Mouse (Mus musculus): Measurements from ENCODE around the gene Iqgap3.

The Iqgap3 gene

DNA sequence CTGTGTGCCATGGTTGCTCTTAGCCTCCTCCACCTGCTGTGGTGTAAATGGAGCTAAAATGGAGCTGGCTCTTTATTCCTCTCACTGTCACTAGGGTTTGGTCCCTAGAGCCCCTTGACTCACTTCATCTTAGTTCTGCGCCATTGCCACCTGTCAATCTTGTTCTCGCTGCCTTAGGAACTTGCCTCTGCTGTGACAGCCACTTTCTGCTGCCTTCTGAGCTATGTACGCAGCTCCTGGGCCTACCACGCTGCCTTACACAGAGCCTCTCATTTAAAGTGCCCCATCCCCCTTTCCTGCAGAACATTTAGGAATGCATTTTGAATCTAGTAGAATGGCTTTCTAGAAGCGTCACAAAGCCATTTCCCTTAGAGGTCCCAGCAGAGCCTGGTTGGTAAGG lies 12.4 kb downstream of the Iqgap3 start:
- no peak for DNase-seq (ENCODE audit: extremely low spot score, low spot score)

DNA sequence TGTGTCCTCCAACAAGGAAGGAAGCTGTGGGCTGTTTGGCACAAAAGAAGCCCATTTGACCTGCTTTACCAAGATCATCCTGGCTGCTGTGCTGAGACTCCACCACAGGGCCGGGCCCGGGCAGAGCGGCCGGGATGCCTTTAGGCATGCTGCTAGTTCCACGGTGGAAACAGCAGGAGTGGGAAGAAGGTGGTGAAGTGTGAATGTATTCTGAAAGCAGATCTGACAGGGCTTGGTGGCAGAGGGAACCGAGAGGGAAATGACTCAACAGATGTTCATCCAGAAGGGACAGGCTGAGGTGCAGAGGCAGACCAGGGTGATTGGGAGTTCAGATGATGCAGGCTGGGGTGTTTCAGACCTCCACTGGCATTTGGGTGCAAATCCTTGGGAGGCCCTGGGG lies 15.9 kb downstream of the Iqgap3 start:
- DNase-seq (ENCODE audit: extremely low spot score, low spot score): no peak

DNA sequence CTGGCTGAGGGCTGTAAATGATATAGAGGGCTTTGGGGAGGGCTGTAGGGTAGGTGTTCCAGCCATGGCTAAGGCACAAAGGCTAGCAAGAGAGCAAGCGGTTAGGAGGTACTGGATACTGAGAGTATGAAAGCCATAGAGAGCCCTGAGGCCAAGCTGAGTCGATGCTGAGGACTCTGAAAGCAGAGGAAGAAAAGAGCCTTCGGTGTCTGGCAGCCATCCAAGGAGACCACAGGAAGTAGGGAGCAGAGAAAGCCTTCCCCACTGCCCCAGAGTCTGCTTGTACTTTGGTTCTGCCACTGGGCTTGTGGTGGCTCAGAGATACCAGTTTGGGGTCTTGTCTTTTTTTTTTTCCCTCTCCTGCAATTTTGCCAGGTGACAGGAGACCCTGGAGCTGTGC lies 18.5 kb downstream of the Iqgap3 start:
- no peak for DNase-seq (ENCODE audit: extremely low spot score, low spot score)

DNA sequence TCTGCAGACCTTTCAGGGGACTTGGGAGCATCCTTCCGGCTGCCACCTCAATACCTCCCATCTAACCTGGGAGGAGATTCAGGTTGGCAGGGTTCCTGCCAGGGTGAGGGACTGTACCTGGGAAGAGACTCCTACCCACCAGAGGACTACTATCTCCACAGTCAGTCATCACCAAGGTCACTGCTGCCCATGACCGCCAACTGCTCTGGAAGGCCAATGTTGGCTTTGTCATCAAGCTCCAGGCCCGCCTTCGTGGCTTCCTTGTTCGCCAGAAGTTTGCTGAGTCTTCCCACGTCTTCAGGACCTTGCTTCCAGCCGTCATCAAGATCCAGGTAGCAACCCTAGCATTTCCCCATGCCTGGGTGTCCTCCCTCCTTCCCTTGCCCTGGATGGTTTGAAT lies 20.0 kb downstream of the Iqgap3 start:
- no peak for DNase-seq (ENCODE audit: extremely low spot score, low spot score)

DNA sequence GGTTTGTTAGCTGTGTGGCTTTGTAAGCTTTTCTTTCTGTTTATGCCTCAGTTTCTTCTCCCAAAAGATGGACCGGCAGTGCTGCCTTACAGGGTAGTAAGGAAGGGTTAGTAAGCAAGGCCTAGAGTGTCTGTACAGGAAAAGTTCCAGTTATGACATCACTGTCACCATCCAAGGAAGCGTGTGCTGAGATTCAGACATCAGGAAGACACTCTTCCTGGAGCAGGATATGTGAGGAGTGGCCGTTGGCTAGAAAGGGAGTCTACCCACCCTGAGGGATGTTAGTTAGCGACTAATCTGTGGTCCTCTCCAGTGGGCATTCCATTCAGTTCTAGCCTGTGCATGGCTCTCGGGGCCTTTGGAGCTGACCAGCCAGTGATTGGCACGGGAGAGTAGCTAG lies 20.4 kb downstream of the Iqgap3 start:
- no peak for DNase-seq (ENCODE audit: extremely low spot score, low spot score)

DNA sequence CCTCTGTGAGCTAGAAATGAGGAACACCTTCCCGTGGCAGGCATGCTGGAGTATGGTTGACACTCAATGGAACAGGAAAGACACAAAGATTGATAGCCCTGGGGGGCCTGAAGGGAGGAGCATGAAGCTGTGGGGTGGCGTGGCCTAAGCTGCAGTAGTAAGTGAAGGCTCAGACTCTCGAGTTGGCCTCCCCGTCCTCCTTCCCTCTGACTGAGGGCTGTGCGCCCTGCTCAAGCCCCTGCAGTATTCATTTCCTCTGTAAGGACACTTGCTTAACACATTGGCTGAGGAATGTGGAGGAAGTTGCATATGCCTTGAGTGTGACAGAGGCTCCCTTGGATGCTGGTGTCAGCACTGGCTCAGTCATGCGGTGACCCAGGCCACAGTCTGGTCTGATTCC lies 20.8 kb downstream of the Iqgap3 start:
- DNase-seq (ENCODE audit: extremely low spot score, low spot score): no peak

DNA sequence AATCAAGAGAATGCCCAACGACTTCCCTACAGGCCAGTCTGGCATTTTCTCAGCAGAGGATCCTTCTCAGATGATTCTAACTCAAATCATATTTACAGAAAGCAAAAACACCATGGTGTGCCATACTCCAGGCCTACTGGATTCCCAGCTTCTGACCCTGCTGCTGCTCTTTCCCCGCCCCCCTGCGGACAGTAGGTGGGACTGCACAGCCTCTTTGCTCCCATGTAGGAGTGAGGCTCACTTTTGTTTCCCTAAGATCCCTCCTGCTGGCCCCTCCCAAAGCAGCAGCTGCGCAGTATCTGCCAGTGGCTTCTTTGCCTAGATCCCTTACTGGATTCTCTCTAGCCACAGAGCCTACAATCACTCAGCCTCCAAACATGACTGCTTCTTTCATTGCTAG lies 24.4 kb downstream of the Iqgap3 start:
- DNase-seq (ENCODE audit: extremely low spot score, low spot score): no peak

DNA sequence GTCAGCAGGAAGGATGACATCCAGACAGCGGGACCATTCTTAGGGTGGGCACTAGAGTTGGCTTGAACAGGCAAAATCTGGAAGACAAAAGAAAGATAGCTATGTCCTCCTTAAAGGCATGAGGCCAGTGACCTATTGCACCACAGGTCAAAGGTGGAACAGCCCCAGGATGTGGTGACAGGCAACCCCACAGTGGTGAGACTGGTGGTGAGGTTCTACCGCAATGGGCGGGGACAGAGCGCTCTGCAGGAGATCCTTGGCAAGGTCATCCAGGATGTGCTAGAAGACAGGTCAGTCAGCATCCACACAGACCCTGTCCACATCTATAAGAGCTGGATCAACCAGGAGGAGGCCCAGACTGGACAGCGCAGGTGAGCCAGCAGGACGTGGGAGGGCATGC lies 27.4 kb downstream of the Iqgap3 start:
- no peak for DNase-seq (ENCODE audit: extremely low spot score, low spot score)

DNA sequence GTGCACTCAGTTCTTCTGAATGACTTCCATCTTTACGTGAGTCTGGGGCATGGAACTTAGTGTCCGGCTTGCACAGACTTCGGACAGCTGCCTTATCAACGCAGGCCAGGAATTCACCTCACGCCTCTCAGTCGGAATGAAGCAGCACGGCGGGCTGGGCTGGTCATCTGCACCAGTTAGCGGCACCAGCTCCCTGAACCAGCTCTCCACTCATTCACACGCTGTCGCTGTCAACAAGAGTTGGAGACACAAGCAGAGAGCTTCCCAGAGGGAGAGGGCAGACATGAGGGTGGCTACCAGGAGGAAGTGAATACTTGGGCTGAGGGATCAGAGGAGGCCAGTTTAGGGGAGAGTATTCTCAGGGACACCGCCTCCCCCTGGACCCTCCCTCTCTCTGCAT lies 32.6 kb downstream of the Iqgap3 start:
- no peak for DNase-seq (ENCODE audit: extremely low spot score, low spot score)

DNA sequence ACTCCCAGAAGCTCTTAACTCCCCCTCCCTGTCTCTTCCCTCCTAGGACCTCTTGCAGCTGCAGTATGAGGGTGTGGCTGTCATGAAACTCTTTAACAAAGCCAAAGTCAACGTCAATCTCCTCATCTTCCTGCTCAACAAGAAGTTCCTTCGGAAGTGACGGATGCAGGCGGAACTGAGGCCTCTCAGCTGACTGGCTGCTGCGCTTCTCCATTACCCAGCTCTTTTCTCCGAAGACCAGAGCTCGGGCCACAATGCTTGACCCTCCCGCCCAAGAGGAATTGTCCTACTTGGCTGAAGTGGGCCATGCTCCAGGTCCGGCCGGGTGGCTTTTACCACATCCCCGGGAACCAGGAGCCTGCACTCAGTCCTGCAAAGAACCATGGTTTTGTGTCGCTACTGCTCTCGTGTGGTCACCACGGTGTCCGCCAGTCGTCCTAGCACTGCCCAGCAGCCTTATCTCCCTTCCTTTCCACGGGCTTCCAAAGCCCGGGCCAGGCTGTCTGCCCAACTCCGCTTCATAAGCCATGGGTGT lies 38.4 kb downstream of the Iqgap3 start:
- no peak for DNase-seq (ENCODE audit: extremely low spot score, low spot score)

DNA sequence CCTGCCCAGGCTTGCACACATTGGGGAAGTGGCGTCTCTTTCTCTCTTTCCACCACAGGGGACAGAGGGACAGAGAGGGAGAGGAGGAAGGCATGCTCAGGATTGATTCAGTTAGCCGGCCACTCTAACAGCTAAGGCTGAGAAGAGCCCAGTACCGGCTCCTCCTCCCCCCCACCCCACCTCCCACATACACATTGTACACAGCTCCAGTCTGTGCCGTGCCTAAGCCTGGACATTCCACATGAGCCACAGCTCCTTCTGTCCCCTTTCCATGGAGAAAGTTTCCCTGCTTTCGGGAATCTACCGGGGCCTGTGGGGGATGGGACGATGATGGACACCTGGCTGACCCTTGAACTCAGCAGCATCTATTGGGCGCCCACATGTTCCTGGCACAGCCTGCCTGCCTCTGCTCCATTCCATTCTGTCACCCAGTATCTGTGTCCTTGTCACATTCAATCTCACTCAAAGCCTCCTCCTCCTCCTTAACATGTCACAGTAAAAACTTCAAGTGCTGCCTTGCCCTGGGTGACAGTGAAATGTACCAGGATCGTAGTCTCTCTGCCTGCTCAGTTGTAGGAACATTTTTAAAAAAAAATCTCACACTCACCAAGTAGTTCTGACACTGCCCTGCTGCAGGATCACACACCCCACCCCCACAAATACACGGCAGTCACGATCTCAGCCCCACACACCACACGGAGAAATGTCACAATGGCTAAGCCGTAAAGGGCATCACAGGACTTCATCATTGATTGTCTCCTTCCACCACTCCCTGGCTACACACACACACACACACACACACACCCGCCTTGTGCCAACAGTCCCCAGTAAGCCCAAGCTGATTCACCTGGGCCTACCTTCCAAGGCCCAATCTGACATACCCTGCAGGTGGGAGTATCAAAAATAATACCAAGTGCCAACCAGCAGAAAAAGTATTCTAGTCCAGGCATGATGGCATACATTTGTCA lies 39.7 kb downstream of the Iqgap3 start:
- DNase-seq (ENCODE audit: extremely low spot score, low spot score): no peak

DNA sequence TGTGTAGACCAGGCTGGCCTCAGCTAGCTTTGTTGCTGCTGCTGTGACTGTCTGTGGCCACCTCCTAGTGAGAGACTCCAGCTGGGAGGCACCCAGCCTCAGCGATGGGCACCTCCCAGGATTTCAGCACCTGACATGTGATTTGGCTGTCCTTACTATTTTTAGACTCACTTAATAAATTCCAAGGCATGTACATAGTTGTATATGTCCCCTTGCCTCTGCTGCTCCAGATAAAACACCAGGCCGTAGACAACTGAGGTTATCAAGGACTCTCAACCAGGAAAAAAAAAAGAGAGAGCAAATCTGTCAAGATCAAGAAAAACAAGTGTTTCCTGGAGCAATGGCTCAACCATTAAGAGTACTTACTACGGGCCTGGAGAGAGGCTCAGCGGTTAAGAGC lies 43.4 kb downstream of the Iqgap3 start:
- DNase-seq (ENCODE audit: extremely low spot score, low spot score): no peak

DNA sequence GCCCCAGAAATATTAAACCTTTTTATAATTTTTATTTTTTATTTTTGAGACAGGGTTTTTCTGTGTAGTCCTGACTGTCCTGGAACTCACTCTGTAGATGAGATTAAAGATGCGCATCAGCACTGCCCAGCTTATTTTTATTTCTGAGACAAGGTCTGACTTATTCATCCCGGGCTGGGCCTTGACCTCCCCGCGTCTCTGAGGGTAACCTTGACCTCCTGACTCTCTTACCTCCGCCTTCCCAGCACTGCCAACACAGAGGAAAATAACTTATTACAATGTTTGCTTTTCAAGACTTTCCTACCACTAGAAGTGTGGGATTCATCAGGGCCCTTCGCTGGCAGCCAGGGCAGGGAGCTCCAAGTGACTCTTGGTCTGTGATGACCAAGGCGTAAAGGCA lies 44.4 kb downstream of the Iqgap3 start:
- DNase-seq (ENCODE audit: extremely low spot score, low spot score): no peak

DNA sequence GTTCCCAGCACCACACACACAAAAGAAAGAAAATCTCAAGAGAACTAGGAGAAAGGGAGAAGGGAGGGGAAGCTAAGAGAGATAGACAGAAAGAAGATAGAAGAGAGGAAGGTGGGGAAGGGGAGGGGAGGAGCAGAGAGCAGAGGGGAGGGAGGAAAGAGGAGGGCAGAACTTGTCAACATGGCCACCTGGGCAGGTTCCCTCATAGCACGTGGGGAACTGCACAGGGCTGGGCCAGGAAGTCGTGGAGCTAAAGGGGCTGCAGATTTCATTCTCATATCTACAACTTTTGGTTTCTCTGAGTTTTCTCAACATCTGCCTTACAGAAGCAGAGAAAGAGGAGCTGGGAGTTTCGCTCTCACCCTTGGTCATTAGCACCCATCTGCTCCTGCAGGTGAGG lies 45.9 kb downstream of the Iqgap3 start:
- no peak for DNase-seq (ENCODE audit: extremely low spot score, low spot score)

DNA sequence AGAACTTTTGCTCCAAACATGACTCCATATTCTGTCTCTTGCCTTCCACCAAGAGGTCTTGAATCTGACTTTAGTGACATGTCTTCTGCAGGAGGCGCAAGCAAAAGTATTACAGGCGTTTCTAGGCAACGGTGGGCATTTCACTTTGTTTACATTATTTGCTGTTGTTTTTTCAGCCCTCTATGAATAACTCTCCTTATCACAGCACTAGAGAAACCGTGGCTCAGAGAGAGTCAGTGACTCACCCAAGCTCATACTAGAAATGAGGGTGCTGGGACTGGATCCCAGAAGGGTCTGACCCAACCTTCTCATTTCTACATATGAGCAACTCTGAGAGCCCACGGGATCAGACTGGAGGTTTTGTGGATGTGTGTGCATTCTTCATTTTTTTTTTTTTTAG lies 46.3 kb downstream of the Iqgap3 start:
- no peak for DNase-seq (ENCODE audit: extremely low spot score, low spot score)

DNA sequence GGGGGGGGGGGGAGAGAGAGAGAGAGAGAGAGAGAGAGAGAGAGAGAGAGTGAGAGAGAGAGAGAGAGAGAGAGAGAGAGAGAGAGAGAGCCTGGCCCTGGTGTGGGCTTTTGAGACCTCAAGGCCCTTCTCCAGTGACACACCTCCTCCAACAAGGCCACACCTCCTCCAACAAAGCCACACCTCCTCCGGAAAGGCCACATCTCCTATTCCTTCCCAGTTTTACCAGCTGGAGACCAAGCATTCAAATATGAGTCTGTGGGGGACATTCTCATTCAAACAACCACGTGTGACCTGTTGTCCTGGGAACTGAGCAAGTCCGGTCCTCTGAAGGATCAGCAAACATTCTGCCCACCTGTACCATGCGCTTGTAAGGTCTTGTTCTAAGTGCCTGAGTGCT lies 47.2 kb downstream of the Iqgap3 start:
- DNase-seq (ENCODE audit: extremely low spot score, low spot score): no peak

DNA sequence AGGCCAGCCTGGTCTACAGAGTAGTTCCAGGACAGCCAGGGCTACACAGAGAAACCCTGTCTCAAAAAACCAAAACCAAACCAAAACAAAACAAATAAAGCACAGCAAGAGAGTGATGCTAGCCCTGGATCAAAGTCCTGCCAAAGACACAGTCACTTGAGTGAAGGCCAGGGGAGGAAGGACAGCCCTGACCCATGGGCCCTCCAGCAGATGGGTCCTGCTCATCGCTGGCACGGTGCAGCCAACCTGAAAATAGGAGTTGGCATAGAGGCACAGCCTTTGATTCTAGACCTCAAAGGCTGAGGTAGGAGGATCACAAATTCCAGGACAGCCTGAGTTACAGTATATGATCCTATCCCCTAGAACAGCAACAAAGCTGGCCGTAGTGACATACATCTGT lies 49.3 kb downstream of the Iqgap3 start:
- DNase-seq (ENCODE audit: extremely low spot score, low spot score): no peak

DNA sequence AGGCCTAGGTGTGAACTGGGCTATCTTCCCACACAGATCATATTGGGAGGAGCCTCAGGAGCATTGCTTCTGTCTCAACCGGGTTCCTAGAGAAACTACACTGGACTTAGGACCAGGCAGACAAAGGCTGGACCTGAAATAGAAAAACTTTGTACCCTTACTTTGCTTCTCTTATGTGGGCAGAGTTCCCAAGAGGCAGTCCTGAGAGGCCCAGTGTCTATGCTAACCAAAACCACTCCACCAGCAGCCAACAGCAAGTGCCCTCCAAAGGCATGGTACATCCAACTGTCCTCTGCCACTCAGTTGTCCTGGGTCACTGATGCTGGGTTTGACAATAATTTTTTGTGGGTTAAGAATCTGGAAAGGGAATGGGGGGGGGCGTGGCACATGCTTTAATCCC lies 50.7 kb downstream of the Iqgap3 start:
- DNase-seq (ENCODE audit: extremely low spot score, low spot score): no peak

DNA sequence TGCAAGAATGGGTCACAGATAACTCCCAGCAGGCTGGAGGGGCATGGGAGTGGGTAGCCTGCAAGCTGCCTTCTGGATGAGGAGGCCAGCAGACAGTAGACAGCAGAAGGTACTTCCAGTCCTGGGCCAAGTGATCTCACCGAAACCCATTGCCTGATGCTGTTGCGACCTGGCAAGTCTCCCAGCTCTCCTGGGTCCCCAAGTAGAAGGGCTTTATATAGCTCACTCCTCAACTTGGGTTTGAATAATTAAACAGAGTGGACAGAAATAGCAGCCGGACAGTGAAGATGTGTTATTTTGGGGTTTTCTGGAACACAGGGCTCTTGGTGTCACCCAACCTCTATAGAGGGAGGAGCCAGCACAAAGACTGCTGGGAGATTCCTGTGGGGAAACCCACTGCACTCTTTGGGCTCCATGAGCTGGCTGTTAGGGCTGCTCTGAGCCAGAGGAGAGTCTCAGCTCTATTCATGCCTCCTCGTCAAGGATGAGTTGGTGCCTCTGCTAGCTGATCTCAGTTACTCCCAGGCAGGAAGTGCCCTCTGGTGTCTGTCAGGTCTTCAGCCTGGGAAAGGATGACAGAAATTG lies 51.5 kb downstream of the Iqgap3 start:
- no peak for DNase-seq (ENCODE audit: extremely low spot score, low spot score)

DNA sequence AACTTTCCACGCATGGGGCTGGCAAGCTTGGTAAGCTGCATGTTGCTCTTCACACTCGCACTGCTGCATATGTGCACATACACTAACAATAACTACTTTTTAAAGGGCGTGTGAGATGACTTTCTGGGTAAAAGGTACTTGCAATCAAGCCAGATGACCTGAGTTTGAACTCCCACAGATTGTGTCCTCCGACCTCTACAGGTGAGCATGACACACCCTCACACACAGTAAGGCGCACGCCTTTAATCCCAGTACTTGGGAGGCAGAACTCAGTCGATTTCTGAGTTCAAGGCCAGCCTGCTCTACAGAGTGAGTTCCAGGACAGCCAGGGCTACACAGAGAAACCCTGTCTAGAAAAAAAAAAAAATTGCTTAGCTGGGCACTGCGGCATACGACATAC lies 54.6 kb downstream of the Iqgap3 start:
- no peak for DNase-seq (ENCODE audit: extremely low spot score, low spot score)

DNA sequence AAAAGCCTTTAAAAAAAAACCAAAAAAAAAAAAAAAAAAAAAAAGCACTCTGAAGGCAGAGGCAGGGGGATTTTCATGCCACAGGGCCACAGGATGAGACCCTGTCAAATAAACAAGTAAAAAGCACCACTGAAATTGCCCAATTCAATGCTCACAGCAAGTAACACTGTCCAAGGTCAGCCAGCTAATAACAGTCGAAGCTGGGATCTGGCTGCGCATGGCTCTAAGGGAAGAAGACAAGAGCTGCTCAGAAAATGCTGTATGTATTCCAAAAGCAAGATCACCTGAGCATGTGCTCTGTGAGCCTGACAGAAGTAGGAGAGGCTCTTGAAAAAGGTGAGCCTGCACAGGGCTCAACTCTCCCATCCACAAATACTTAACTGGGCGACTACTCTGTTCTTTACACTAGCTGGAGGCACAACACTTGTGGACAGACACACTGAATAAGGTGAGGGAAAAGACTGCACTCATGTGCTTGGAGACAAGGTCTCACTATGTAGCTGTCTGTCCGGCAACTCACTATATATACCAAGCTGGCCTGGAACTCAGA lies 55.2 kb downstream of the Iqgap3 start:
- DNase-seq (ENCODE audit: extremely low spot score, low spot score): no peak

DNA sequence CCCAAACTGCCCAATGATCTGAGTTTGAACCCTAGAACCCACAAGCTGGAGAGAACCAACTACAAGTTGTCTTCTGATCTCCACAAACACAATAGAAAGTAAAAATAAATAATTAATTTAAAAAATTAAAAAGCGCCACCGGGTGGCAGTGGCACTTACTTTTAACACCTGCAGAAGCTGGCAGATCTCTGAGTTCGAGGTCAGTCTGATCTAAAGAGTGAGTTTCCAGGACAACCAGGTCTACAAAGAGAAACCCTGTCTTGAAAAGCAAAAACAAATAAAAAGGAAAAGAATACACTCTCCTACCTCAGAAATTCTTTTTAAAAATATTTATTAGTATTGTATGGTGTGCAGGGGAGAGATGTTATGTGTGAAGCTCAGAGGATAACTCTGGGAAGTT lies 56.0 kb downstream of the Iqgap3 start:
- DNase-seq (ENCODE audit: extremely low spot score, low spot score): no peak

Data from neural tube, embryonic 10.5 days (tissue).